Mouse (Mus musculus): ENCODE measurements around the gene Rgl1. TPM values are rescaled to one million over a fixed set of nuclear protein-coding genes. Genes with fewer than 3 reads are reported as not detected.
A peak's percentile ranks its signal among the peaks of the same experiment; 100 is the strongest.

Gene Rgl1
- polyA plus RNA-seq, 1 experiment = 11.9 TPM

DNA sequence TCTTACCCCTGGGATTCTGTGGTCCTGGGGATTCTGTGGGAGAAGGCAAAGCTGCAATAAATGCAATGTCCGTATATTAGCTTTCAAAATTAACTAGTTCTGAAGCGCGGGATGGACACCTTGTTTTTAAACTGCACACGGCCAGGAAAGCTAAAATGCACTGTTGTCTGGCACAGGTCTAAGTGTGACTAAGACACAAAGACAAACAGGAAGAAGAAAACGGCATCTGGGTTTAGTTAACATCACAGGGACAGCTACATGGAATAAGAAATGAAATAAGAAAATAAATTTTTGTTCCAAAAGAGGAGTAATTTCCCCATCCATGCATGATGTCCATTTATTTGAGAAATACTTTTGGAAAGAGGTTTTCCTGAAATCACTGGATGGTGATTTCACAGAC is 65.1 kb downstream of the Rgl1 start:
- TF ChIP-seq CTCF (IDR thresholded peaks at IDR 0.05; ENCODE audit: low read depth, low read length) = no peak
- TF ChIP-seq POLR2A (IDR thresholded peaks at IDR 0.05; ENCODE audit: borderline replicate concordance, low read depth, low read length) = no peak
- H3K4me3 ChIP-seq (ENCODE audit: insufficient read depth, low read length) = no peak overlapping the region

DNA sequence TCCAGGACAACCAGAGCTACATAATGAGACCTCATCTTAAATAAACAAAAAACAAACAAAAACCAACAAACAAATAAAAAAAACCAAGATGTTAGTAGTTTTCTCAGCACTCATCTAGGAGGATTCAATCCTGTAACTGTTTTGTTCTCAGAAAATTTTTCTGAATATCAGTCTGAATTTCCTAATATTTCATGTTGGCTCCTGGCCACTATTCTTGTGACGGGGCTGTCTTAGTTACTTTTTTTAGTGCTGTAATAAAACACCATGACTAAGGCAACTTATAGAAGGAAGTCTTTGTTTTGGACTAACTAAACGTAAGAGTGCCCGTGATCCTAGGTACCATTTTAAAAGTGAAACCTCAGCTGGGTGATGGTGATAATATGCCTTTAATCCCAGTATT is 68.8 kb downstream of the Rgl1 start:
- peak overlapping the region; percentile 31; the same call in 1 of the 2 replicates for H3K27ac ChIP-seq (ENCODE audit: insufficient read depth, low read depth, low read length)
- peaks cover 18% of the 10 kb centered on the region for H3K4me1 ChIP-seq (ENCODE audit: control insufficient read depth, insufficient read depth, low read length)
- H3K4me3 ChIP-seq (ENCODE audit: insufficient read depth, low read length) = no peak overlapping the region
- TF ChIP-seq CTCF (IDR thresholded peaks at IDR 0.05; ENCODE audit: low read depth, low read length) = no peak
- no peak for TF ChIP-seq POLR2A (IDR thresholded peaks at IDR 0.05; ENCODE audit: borderline replicate concordance, low read depth, low read length)

More for the DNA sequence above, 65.1 kb downstream of the Rgl1 start:
- no peak overlapping the region for H3K27ac ChIP-seq (ENCODE audit: insufficient read depth, low read depth, low read length)
- peaks cover 19% of the 10 kb centered on the region for H3K4me1 ChIP-seq (ENCODE audit: control insufficient read depth, insufficient read depth, low read length)

DNA sequence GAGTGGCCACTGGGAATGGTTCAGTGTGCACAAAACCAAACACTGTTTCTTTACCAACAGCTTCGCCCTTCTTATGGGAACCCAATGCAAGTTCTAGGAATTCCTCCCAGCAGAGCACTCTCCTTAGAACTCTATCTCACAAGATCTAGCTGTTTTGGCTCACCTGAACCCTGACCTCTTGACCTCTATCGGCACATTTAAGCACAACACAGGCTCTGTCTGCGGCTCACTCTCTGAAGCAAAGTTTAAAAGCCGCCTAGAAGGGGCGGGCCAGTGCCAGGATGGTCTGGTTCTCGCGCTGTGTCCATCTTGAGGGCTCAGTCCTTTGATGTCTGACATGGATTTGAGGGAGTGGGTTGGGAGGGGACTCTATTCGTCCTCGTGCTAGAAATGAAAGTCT is 70.7 kb downstream of the Rgl1 start:
- H3K27ac ChIP-seq (ENCODE audit: insufficient read depth, low read depth, low read length) = no peak overlapping the region
- peaks cover 18% of the 10 kb centered on the region for H3K4me1 ChIP-seq (ENCODE audit: control insufficient read depth, insufficient read depth, low read length)
- H3K4me3 ChIP-seq (ENCODE audit: insufficient read depth, low read length) = no peak overlapping the region
- no peak for TF ChIP-seq CTCF (IDR thresholded peaks at IDR 0.05; ENCODE audit: low read depth, low read length)
- no peak for TF ChIP-seq POLR2A (IDR thresholded peaks at IDR 0.05; ENCODE audit: borderline replicate concordance, low read depth, low read length)

DNA sequence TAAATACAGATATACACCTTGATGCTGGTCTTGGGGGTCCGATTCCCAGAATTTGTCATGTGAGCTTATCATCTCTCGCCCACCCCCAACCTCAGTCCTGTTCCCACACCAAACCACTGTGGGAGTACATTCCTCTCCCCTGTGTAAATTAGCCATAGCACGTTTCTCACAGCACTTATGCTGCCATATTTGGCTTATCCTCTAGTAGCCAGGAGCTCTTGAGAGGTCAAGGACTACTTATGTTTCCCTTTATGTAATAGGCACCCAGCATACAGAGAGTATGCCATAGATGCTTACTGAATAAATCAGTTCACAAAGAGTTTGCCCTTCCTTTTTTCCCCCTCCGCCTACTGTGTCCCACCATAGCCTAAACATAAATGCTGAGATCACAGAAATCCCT is 76.2 kb downstream of the Rgl1 start:
- Histone ChIP-seq H3K4me3 (ENCODE audit: insufficient read depth, low read length) (no peak overlapping the region), H3K27ac (ENCODE audit: insufficient read depth, low read depth, low read length) (no peak overlapping the region), H3K4me1 (ENCODE audit: control insufficient read depth, insufficient read depth, low read length) (peaks cover 45% of the 10 kb centered on the region)
- TF ChIP-seq CTCF (IDR thresholded peaks at IDR 0.05; ENCODE audit: low read depth, low read length) = no peak
- no peak for TF ChIP-seq POLR2A (IDR thresholded peaks at IDR 0.05; ENCODE audit: borderline replicate concordance, low read depth, low read length)

GRCm38 (mm10) chr1:152687733-152688181 is 78.4 kb downstream of the Rgl1 start:
- Histone ChIP-seq H3K27ac (ENCODE audit: insufficient read depth, low read depth, low read length) (peak overlapping the region; percentile 42), H3K4me3 (ENCODE audit: insufficient read depth, low read length) (no peak overlapping the region), H3K4me1 (ENCODE audit: control insufficient read depth, insufficient read depth, low read length) (peaks cover 39% of the 10 kb centered on the region)
- no peak for TF ChIP-seq POLR2A (IDR thresholded peaks at IDR 0.05; ENCODE audit: borderline replicate concordance, low read depth, low read length)
- TF ChIP-seq CTCF (IDR thresholded peaks at IDR 0.05; ENCODE audit: low read depth, low read length) = no peak

DNA sequence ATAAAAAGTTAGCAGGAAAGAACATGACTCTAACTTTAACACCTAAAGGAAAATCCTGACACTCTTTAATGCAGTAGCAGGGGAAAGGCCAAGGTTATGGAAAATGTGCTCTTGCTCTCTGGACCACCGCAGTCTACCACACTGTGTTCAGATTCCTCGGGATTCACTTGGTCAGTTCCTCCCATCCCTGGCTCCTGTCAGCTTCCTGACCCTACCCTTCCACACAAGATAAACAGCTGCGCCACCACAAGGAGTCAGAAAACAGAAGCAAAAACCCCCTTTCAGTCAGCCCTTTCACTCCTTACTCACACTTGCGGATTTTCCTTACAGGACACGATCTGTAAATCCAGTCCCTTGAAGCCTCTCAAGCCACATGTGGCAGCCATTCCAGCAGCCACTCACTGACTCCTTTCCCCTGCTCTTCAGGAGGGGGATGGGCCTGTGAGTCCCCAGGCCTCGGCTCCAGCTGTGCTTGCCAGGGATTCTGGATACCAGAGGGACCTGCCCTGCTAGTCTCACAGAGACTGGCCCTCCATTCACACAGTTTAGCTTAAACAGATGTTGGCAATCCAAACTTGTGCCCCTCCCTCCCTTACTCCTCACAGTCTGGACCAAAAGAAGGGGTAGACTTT is 78.9 kb downstream of the Rgl1 start:
- Histone ChIP-seq H3K27ac (ENCODE audit: insufficient read depth, low read depth, low read length) (peak overlapping the region; percentile 42), H3K4me3 (ENCODE audit: insufficient read depth, low read length) (no peak overlapping the region), H3K4me1 (ENCODE audit: control insufficient read depth, insufficient read depth, low read length) (peaks cover 44% of the 10 kb centered on the region)
- no peak for TF ChIP-seq CTCF (IDR thresholded peaks at IDR 0.05; ENCODE audit: low read depth, low read length)
- TF ChIP-seq POLR2A (IDR thresholded peaks at IDR 0.05; ENCODE audit: borderline replicate concordance, low read depth, low read length) = no peak

GRCm38 (mm10) chr1:152685531-152685930 is 80.6 kb downstream of the Rgl1 start:
- no peak for TF ChIP-seq POLR2A (IDR thresholded peaks at IDR 0.05; ENCODE audit: borderline replicate concordance, low read depth, low read length)
- no peak for TF ChIP-seq CTCF (IDR thresholded peaks at IDR 0.05; ENCODE audit: low read depth, low read length)
- Histone ChIP-seq H3K27ac (ENCODE audit: insufficient read depth, low read depth, low read length) (no peak overlapping the region), H3K4me3 (ENCODE audit: insufficient read depth, low read length) (no peak overlapping the region), H3K4me1 (ENCODE audit: control insufficient read depth, insufficient read depth, low read length) (peaks cover 52% of the 10 kb centered on the region)

DNA sequence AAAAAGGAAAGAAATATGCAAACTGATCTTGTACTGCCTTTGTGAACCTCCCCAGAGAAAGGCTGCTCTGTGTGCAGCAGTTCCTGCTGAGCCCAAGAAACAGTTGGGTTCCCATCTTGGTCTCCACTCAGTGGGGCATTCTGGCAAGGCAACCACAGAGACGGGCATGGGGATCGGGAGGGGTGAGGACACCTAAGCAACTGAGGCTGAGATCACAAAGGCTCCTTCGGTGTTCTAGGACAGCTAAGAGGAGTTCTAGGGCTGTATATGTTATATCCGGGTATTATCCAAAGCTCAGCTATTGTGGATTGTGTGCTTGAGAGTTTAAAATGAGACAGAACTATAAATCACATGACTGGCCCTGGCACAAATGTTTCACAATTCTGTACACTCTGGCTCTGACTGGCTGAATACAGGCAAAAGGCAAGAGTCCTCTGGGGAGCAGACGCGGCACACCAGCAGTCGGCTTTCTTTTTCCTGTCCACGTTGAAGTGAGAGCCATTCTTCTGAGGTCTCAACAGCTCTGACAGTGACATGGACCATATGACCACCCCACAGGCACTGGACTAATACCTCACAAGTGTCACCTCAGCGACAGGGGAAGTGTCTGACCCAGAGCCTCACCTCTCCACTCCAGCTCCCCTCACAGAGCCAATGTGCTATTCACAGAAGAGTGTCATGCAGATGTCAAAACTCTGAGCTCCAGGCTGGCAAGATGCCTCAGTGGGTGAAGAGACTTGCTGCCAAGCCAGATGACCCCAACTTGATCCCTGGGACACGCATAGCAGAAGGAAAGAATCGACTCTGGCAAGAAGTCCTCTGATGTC is 83.6 kb downstream of the Rgl1 start:
- TF ChIP-seq CTCF (IDR thresholded peaks at IDR 0.05; ENCODE audit: low read depth, low read length) (no peak), POLR2A (IDR thresholded peaks at IDR 0.05; ENCODE audit: borderline replicate concordance, low read depth, low read length) (no peak)
- Histone ChIP-seq H3K4me3 (ENCODE audit: insufficient read depth, low read length) (no peak overlapping the region), H3K4me1 (ENCODE audit: control insufficient read depth, insufficient read depth, low read length) (peaks cover 38% of the 10 kb centered on the region), H3K27ac (ENCODE audit: insufficient read depth, low read depth, low read length) (peak overlapping the region; percentile 18; the same call in 1 of the 2 replicates)

DNA sequence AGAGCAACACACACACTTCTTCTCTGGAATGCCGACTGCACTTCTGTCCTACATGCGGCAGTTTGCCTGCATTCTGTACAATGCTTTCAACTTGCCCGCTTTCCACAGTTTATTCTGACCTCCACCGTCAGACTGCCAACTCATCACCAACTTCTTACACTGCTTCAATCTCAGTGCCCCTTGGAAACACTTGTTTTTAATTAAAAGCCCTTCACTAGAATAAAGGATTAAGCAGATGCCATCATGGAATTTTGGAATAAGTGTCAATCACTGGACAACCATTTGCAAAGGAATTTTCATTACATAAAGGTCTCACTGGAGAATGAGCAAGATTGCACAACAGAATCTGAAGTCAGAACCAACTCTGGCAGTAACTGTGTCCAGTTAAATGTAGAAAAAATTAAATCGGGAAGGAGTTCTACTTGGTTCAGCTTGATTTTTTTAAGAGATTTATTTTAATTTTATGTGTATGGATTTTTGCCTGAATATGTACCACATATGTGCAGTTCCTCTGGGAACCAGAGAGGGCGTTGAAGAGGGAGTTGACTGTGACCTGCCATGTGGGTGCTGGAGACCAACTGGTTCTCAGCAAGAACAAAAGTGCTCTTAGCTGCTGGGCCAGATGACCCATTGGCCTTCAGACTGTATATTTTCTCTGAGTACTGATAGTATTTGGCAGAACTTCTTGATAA is 84.3 kb downstream of the Rgl1 start:
- peaks cover 35% of the 10 kb centered on the region for H3K4me1 ChIP-seq (ENCODE audit: control insufficient read depth, insufficient read depth, low read length)
- TF ChIP-seq POLR2A (IDR thresholded peaks at IDR 0.05; ENCODE audit: borderline replicate concordance, low read depth, low read length) = no peak
- no peak for TF ChIP-seq CTCF (IDR thresholded peaks at IDR 0.05; ENCODE audit: low read depth, low read length)
- H3K4me3 ChIP-seq (ENCODE audit: insufficient read depth, low read length) = no peak overlapping the region
- H3K27ac ChIP-seq (ENCODE audit: insufficient read depth, low read depth, low read length) = peak overlapping the region; percentile 18; the same call in 1 of the 2 replicates

Data from bone marrow macrophage, adult 2 months (primary cell).